Mouse (Mus musculus) ES-E14 (cell line): ENCODE data around the gene Dmxl2. TPM values are rescaled to one million over a fixed set of nuclear protein-coding genes. Genes with fewer than 3 reads are reported as not detected.
A peak's percentile ranks its signal among the peaks of the same experiment; 100 is the strongest.

Experiments
- DNase-seq: peaks from one replicate; pipeline ENCODE4 v3.0.0-alpha.2; 2013; ENCODE audit warnings: low read depth, low spot score
- H3K27ac ChIP-seq: 2 replicates; pipeline ENCODE4 v1.5.1; 2012; ENCODE audit warnings: low read depth, mild to moderate bottlenecking, low read length, moderate library complexity, mixed read lengths; ENCODE audit not compliant: poor library complexity, insufficient read depth, severe bottlenecking
- H3K36me3 ChIP-seq: 2 replicates; pipeline ENCODE4 v1.6.1; 2012; ENCODE audit warnings: mild to moderate bottlenecking, low read length, moderate library complexity, mixed read lengths; ENCODE audit not compliant: control insufficient read depth, poor library complexity, insufficient read depth, severe bottlenecking
- H3K4me1 ChIP-seq, 2 experiments: fragments of 150-350 bp in 1 of 2; sonication (generic) in 1 of 2; 2 replicates each; pipeline ENCODE4 v1.6.1; 2012; ENCODE audit warnings: low read length in 2 of 2, mild to moderate bottlenecking in 1 of 2, mixed read lengths in 1 of 2; ENCODE audit not compliant: control insufficient read depth in 2 of 2, insufficient read depth in 2 of 2, poor library complexity in 1 of 2
- H3K4me3 ChIP-seq, 2 experiments: fragments of 150-350 bp in 1 of 2; sonication (generic) in 1 of 2; 2 replicates each; pipeline ENCODE4 v1.5.1; 2012; ENCODE audit warnings: low read length in 2 of 2, low read depth in 1 of 2, mild to moderate bottlenecking in 1 of 2, mixed read lengths in 1 of 2; ENCODE audit not compliant: insufficient read depth in 1 of 2, poor library complexity in 1 of 2, severe bottlenecking in 1 of 2
- H3K9ac ChIP-seq: 2 replicates; pipeline ENCODE4 v1.6.1; 2012; ENCODE audit warnings: low read depth, mild to moderate bottlenecking, low read length, mixed read lengths; ENCODE audit not compliant: poor library complexity, insufficient read depth, severe bottlenecking
- H3K9me3 ChIP-seq: fragments of 150-350 bp; sonication (generic); 2 replicates; pipeline ENCODE4 v1.6.1; 2012; ENCODE audit warnings: low read depth, mild to moderate bottlenecking, low read length; ENCODE audit not compliant: control insufficient read depth, insufficient read depth
- CHD2 ChIP-seq: IDR thresholded peaks from 2 replicates; pipeline ENCODE4 v1.6.1; 2014; ENCODE audit warnings: mild to moderate bottlenecking, low read depth, low read length, inconsistent platforms
- HCFC1 ChIP-seq: IDR thresholded peaks from 2 replicates; pipeline ENCODE4 v1.6.1; 2012; ENCODE audit warnings: low read length, inconsistent platforms, borderline replicate concordance; ENCODE audit not compliant: insufficient read depth
- MAFK ChIP-seq: IDR thresholded peaks from 2 replicates; pipeline ENCODE4 v1.6.1; 2014; ENCODE audit warnings: mild to moderate bottlenecking, low read depth, low read length, inconsistent platforms; ENCODE audit not compliant: insufficient read depth
- ZC3H11A ChIP-seq: IDR thresholded peaks from 2 replicates; pipeline ENCODE4 v1.6.1; 2012; ENCODE audit warnings: low read depth, mild to moderate bottlenecking, inconsistent platforms, low read length, borderline replicate concordance
- ZNF384 ChIP-seq: IDR thresholded peaks from 2 replicates; pipeline ENCODE4 v1.6.1; 2012; ENCODE audit warnings: low read depth, low read length, inconsistent platforms
- in situ Hi-C, 2 experiments: fragments of 600-800 bp; cut with MboI; formaldehyde crosslinking; loops; one replicate each; pipeline ENCODE4 v1.15.1; 2025; ENCODE audit warnings: low sequenced_read_pairs in 2 of 2, inconsistent platforms in 1 of 2; ENCODE audit not compliant: unreplicated experiment in 2 of 2
- total RNA-seq: library from RNA; depleted of rRNA; stranded (reverse); fragments of 300-350 nt; gene quantifications from 2 replicates; pipeline ENCODE4 v1.2.3, GENCODE M21; 2012

Dmxl2 gene
- total RNA-seq, 1 experiment, result 11.6 TPM

- DNase-seq, result no peak
- no peak overlapping the region for H3K27ac ChIP-seq
- in situ Hi-C loops, result no loop called here
- no peaks in the 10 kb centered on the region for H3K36me3 ChIP-seq
- TF ChIP-seq CHD2, result no peak
- no peak for TF ChIP-seq HCFC1
- no peak for TF ChIP-seq ZC3H11A
- TF ChIP-seq MAFK, result no peak
- TF ChIP-seq ZNF384, result no peak
- no peaks in the 10 kb centered on the region for H3K4me1 ChIP-seq
- H3K9me3 ChIP-seq, result no peaks in the 10 kb centered on the region
- no peak overlapping the region for H3K4me3 ChIP-seq
- no peak overlapping the region for H3K9ac ChIP-seq
Observed at GRCm38 (mm10) chr9:54515991-54516390, 14.6 kb upstream of the Dmxl2 start.

- Histone ChIP-seq H3K4me1 (no peaks in the 10 kb centered on the region), H3K36me3 (no peaks in the 10 kb centered on the region; the same call in 1 of the 2 replicates), H3K4me3 (no peak overlapping the region), H3K9me3 (no peaks in the 10 kb centered on the region), H3K9ac (no peak overlapping the region), H3K27ac (no peak overlapping the region)
- TF ChIP-seq MAFK (no peak), CHD2 (no peak), HCFC1 (no peak), ZNF384 (no peak), ZC3H11A (no peak)
- no peak for DNase-seq
- in situ Hi-C loops, result no loop called here
Observed at GRCm38 (mm10) chr9:54502873-54503272, 1.4 kb upstream of the Dmxl2 start.

- H3K9ac ChIP-seq, result no peak overlapping the region
- DNase-seq, result no peak
- peak overlapping the region; percentile 57 to 90 for H3K4me3 ChIP-seq
- no peaks in the 10 kb centered on the region for H3K4me1 ChIP-seq
- no peak overlapping the region for H3K27ac ChIP-seq
- in situ Hi-C loops, result no loop called here
- no peaks in the 10 kb centered on the region; the same call in 1 of the 2 replicates for H3K36me3 ChIP-seq
- no peak for TF ChIP-seq CHD2
- H3K9me3 ChIP-seq, result no peaks in the 10 kb centered on the region
Observed at GRCm38 (mm10) chr9:54502111-54502495, 677 bp upstream of the Dmxl2 start.

- no peak for TF ChIP-seq ZC3H11A
- no peak for TF ChIP-seq CHD2
- Histone ChIP-seq H3K27ac (peak overlapping the region; percentile 76; the same call in 1 of the 2 replicates), H3K4me3 (peak overlapping the region; percentile 88 to 90), H3K4me1 (no peaks in the 10 kb centered on the region), H3K9ac (peak overlapping the region; percentile 85), H3K36me3 (no peaks in the 10 kb centered on the region; the same call in 1 of the 2 replicates), H3K9me3 (no peaks in the 10 kb centered on the region)
- no peak for DNase-seq
- in situ Hi-C loops, result no loop called here
Observed at GRCm38 (mm10) chr9:54500832-54501452, 484 bp downstream of the Dmxl2 start.

- Histone ChIP-seq H3K9ac (no peak overlapping the region), H3K36me3 (no peaks in the 10 kb centered on the region; the same call in 1 of the 2 replicates), H3K4me1 (no peaks in the 10 kb centered on the region), H3K9me3 (no peaks in the 10 kb centered on the region), H3K4me3 (no peak overlapping the region), H3K27ac (no peak overlapping the region)
- TF ChIP-seq HCFC1 (no peak), ZC3H11A (no peak), MAFK (no peak), CHD2 (no peak), ZNF384 (no peak)
- no peak for DNase-seq
- in situ Hi-C loops, result no loop called here
Observed at GRCm38 (mm10) chr9:54499791-54500190, 1.6 kb downstream of the Dmxl2 start.
